Mouse (Mus musculus) frontal cortex, adult 2 months (tissue): Measurements from ENCODE around the gene Ccdc136. TPM values are rescaled to one million over a fixed set of nuclear protein-coding genes. Genes with fewer than 3 reads are reported as not detected.
A peak's percentile ranks its signal among the peaks of the same experiment; 100 is the strongest.
"Not testable (repeated sequence)": the region's sequence is repeated elsewhere in the genome, so short reads cannot be mapped to it uniquely, and the experiment has no call there.

Source experiments
- DNase-seq, 2 experiments: peaks; one replicate each; pipeline ENCODE4 v3.0.0; 2022; ENCODE audit warnings: low spot score in 1 of 2; ENCODE audit errors: extremely low spot score in 1 of 2
- polyA plus RNA-seq: library from polyadenylated mRNA; depleted of rRNA; stranded (reverse); fragments of >200 nt; gene quantifications from 2 replicates; pipeline ENCODE4 v1.2.3, GENCODE M21; 2012

Gene Ccdc136
- polyA plus RNA-seq, 1 experiment: 90.8 TPM

DNA sequence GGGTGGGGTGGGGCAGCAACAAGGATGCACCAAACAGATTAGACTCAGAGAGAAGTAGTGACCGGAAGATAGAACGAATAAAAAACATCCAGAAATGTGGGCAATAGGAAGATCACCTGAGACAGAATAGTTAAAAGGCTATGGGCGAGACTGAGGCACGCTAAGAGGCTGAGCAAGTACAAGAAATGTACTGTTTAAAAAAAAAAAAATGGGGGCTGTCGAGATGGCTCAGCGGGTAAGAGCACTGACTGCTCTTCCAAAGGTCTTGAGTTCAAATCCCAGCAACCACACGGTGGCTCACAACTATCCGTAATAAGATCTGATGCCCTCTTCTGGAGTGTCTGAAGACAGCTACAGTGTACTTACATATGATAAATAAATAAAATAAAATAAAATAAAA is 4.9 kb upstream of the Ccdc136 start:
- not testable (repeated sequence) for DNase-seq

GRCm38 (mm10) chr6:29391802-29392201 is 4.3 kb upstream of the Ccdc136 start:
- DNase-seq: no peak

DNA sequence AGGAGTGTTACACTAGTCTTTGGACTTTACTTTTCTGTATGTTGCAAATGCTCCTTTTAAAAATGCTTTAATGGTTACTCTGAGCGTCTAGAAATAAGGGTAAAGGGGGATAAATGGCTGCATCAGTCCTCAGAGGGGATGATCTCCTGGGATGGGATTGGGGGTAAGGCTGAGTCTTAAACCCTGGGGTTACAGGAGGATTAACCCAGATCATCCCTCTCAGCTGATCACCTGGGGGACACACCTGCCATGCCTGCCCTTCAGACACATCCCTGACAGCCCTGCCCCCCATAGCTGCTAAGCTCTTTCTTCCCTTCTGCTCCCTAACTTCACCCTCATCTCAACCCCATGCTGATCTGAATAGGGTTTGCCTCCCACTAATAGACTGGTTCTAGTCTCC is 1.8 kb upstream of the Ccdc136 start:
- DNase-seq: no peak

DNA sequence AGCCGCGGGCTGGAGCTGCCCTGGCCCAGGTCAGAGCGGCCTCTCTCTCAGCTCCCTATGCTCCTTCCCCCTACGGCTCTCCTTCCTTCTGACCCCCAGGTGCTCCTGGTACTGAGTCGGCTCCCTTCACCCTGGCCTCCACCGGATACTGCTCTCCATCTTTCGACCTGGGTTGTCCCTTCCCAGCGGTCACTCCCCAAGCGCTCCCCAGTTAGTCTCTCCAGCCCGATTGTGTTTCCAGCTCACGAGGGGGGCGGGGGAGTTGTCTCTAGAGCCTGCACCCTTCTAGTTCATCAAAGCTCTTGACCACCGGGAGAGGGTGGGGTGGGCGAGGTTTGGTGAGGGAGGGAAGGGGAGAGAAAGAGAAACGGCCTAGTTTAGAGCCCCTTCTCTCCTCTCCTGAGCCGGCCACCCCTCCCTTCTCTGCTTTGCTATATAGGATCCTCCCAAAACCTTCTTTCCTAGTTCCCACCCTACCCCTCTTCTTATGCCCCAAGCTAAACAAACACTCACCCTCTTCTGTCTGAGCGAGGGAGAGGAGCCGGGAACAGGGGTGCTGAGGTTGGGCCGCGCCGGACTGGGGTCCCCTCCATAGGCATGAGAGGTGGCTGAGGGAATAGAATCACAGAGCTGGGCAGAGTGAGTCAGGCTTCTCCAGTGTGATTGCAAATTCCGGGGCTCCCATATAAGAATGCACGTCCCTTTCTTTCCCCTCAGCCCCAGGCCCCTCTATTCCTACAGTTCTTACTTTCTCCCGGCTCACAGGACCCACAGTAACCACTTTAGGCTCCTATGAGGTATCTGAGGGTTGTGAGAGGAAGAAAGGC is 818 bp downstream of the Ccdc136 start:
- DNase-seq: no peak

DNA sequence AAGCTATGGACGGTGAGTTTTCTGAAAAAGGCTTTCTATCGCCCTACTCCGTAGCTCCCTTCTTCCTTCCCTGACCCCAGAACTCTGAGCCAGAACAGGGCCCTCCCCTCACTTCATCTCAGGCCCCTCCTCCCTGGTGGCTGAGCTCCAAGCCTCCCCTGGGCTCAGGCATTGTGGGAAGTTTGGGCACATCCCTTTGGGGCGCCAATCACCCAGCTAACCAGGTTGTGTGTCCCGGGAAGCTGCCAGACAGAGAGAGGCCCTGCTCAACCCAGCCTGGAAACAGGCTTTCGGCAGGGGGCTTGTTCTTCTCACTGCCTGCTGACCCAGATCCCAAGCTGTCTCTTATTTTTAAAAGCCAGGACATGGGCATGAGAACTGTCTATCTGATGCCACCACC is 1.5 kb downstream of the Ccdc136 start:
- DNase-seq: peak in 1 of 2 experiments; percentile 57

GRCm38 (mm10) chr6:29399851-29400250 is 3.7 kb downstream of the Ccdc136 start:
- DNase-seq: no peak

GRCm38 (mm10) chr6:29402693-29403342 is 6.7 kb downstream of the Ccdc136 start:
- DNase-seq: no peak

GRCm38 (mm10) chr6:29406412-29406811 is 10.3 kb downstream of the Ccdc136 start:
- peak in 1 of 2 experiments; percentile 36 for DNase-seq

DNA sequence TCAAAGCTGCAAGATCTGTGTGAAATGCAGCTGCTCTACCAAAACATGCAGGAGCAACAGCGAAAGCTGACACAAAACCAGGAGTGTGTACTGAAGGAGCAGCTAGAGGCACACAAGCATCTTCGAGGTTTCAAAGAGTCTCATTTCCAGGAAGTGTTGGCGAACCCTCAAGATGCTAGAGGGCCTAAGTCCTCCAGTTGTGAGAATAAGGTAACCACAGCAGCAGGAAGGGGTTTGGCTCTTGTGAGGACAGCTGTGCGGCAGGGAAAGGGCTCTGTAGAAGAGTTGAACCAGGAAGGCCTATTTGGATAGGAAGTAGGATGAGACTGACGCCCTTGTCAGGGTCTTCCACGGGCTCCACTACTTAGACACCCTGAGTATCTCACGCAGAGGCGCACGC is 19.3 kb downstream of the Ccdc136 start:
- DNase-seq: no peak

DNA sequence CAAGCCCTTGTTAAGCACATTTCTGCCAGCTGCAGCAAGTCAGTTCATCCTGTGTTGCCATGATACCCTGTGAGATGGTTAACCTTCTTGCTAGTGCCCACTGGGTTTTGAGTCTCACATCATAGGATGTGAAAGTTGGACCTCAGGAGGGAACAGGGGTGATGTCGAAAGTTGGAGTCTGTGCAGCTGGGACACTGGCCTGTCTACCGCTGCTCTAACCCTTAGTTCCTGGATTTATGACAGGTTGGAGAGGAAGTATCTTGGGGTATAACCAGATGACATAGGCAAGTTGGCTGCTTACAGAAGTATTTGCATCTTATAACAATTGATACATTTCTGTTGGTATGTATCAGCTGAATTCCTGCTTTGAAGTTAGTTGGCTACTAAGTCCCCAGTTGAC is 24.5 kb downstream of the Ccdc136 start:
- DNase-seq: no peak

- no peak for DNase-seq
These were observed 29.0 kb downstream of the Ccdc136 start for GRCm38 (mm10) chr6:29425118-29425517.

DNA sequence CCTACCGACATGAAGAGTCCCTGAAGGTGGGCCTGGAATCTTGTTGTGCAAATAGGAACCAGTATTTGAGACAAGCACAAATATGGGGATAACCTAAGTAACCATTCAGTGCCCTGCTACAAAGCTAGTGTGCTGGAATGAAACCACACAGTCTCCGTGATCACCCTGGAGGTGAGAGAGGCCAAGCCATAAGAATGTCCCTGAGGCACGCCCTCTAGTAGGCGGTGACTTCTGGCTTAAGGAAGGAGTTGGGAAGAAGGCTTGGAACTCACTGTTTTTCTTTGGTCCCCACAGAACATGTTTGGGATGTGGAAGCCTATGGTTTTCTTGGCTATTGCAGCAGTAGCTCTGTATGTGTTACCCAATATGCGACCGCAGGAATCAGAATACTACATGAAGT is 30.2 kb downstream of the Ccdc136 start:
- no peak for DNase-seq

DNA sequence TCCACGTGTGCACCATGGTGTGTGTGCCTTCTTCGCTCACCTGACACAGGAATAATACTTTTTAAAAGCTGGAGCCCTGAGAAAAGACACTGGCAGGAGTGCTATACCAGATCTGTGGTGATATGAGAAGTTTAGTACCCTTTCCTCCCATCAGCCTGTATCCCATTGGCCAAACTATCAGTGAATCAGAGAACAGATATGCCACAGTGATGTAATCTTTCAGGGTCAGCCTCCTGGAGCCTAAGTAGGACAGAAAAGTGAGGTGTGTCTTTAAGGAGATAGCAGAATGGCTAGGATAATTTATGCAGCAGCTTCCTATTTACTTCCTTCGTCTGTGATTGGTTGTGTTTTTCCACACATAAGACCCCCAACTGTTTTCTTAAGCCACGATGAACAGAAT is 32.1 kb downstream of the Ccdc136 start:
- DNase-seq: no peak

- no peak for DNase-seq
These were observed 34.7 kb downstream of the Ccdc136 start for GRCm38 (mm10) chr6:29430681-29431420.

DNA sequence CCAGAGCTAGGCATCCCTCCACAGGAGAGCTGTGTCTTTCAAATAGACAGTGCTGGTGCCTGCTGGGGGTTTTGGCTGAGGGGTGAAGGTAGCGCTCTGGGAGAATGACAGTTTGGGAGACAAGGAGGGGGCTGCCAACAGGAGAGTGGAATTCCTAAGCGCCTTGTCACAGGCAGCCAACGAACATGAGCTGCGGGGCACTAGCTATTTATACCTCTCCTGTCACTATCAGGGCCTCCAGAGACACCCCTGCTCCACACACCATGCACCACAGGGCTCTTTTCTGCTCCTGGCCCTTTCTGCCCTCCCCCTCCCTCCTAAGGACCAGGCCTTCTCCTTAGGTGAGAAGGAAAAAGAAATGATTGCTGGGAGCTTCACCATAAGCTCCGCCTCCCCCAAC is 35.4 kb downstream of the Ccdc136 start:
- DNase-seq: no peak

DNA sequence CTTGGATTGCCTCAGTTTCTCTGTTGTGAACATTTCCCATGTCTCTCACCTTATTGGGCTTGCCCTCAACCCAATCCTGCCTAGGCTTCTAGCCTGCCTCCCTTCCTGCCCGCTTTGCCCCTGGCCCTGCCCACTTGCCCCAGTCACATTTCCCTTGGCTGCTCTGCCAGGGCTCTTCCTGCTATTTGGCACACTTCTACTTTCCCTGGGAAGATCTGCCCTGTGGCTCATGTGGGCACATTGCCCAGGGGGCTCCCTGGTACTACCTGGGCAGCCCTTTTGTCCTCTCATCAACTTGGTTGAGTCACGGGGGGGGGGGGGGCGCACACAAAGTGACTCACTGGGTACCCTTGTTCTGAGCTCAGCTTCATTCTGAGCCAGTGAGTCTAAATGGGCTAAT is 36.0 kb downstream of the Ccdc136 start:
- DNase-seq: no peak

DNA sequence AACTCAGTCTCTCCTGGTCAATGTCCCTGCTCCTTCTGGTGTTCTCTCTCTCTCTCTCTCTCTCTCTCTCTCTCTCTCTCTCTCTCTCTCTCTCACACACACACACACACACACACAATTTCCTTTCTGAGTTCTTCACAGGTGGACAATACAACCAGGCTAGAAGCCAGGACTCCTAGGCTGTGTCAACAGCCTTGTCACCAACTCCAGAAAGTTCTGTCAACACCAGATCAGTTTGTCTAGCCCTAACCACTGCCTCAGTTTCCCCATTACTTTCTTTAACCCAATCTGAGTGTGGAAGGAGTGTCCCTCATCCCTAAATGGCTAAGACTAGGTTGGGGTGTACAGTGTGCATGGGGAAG is 36.5 kb downstream of the Ccdc136 start:
- DNase-seq: no peak

GRCm38 (mm10) chr6:29433038-29433803 is 37.1 kb downstream of the Ccdc136 start, which contains the start of gene Flnc:
Gene Flnc, plus strand, starts transcription at chr6:29433256.
- no peak for DNase-seq

DNA sequence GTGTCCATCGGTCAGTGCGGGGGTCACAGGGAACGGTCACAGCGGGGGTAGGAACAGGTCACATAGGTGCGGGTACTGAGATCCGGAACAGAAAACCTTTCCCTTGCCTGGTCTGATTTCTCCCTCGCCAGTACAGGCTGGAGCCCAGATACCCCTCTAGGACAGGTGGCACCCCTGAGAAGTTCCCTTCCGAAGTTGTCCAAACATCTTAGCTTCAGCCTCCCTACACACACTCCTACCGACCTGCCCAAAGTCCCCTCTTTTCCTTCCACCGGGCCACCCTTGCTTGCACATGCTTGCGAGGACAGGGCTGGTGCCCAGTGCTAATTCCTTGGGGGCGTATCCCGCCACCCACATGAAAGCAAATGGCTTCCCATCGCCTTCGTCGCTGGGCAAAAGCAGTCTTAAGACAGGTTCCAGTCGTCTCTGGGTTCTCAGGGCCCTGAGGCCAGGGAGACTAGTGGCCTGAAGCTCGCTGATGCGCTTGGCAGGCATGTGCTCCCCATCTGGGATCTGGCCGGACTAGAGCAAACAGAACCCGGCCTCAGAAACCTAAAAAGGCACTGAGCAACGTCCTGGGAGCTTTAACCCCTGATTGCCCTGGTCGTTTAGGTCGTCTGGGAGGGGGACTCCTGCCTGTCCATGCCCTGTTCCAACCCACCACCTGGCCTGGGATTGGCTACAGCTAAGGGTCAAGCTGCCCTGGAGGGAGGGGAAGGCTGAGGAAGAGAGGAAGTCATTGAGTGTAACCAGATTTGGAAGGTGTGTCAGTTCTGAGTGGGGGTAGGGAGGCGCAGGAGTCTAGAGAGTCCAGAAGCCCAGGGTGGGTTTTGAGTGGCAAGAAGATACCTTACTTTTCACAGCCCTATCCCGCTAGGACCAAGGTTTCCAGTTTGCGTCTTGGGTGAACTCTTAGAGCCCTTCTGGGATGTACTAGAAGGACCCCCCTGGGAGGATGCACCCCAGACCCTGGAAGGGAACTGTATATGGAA is 38.0 kb downstream of the Ccdc136 start:
- no peak for DNase-seq
